Mouse (Mus musculus): ENCODE results near the gene Armh3. TPM values are rescaled to one million over a fixed set of nuclear protein-coding genes. Genes with fewer than 3 reads are reported as not detected.

The Armh3 gene
- total and polyA plus RNA-seq, 3 experiments, result 4.1 to 10.8 TPM; not detected in 1

DNA sequence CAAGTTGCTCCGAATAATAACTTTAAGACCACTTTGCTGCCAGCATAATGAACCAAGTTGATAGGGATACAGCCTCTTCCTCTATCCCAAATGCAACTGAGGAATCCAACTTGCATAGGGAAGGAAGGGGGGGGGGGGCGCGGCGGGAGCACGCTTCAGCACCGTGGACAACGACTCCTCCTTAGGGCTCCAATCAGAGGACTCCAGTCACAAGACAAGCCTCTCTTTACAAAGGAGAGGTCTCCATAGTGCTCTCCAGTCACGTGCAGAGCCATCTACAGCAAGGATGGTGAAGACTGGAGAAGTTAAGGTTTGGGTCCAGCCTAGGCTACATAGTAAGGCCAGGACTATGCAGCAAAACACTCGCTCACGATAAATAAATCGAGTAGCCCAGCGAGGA, 184.5 kb downstream of the Armh3 start (continued):
- TF ChIP-seq MYB (IDR thresholded peaks at IDR 0.05; ENCODE audit: low read depth, low read length) (no peak), EP300 (IDR thresholded peaks at IDR 0.05; ENCODE audit: low read depth in 1 of 2, low read length in 2 of 2) (no peak), MAFK (IDR thresholded peaks at IDR 0.05; ENCODE audit: borderline replicate concordance, low read depth, low read length) (no peak), POLR2A (IDR thresholded peaks at IDR 0.05; ENCODE audit: control insufficient read depth in 1 of 2, insufficient read depth in 1 of 2, low read depth in 1 of 2, low read length in 2 of 2, poor library complexity in 1 of 2) (no peak)

DNA sequence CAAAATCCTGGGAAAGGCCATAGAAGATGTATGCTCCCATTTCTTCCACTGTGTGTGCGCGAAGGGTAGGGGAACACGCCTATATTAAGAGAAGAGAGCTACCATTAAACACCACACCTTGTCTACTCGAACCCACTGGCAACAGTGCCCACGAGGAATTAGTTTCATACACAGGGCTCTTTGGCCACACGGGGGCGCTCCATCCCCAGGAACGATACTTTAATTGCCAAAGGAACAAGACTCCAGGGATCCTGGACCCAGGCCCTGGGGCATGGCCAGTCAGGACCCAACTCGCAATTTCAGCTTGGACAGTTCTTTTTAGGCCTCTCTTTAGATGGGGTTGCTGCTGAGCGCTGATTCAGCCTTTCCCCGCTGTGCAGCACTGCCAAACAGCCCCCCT, 185.0 kb downstream of the Armh3 start:
- H3K36me3 ChIP-seq (ENCODE audit: control insufficient read depth in 1 of 2, insufficient read depth in 2 of 2, low read length in 2 of 2), result no peaks in the 10 kb centered on the region
- no peaks in the 10 kb centered on the region for H3K9me3 ChIP-seq (replicated peaks; ENCODE audit: insufficient read depth, low read length)
- TF ChIP-seq SIN3A (IDR thresholded peaks at IDR 0.05; ENCODE audit: low read length) (no peak; the same call in 1 of the 2 replicates), RCOR1 (IDR thresholded peaks at IDR 0.05; ENCODE audit: low read depth, low read length) (no peak), MAX (IDR thresholded peaks at IDR 0.05; ENCODE audit: low read length) (no peak), POLR2AphosphoS5 (IDR thresholded peaks at IDR 0.05; ENCODE audit: borderline replicate concordance, low read depth, low read length) (no peak), TCF12 (IDR thresholded peaks at IDR 0.05; ENCODE audit: low read depth, low read length) (no peak), ZKSCAN1 (IDR thresholded peaks at IDR 0.05; ENCODE audit: low read depth, low read length) (no peak), MYB (IDR thresholded peaks at IDR 0.05; ENCODE audit: low read depth, low read length) (no peak), KAT2A (conservative IDR thresholded peaks at IDR 0.05; ENCODE audit: low read depth, low read length) (no peak), GABPA (IDR thresholded peaks at IDR 0.05; ENCODE audit: low read depth, low read length) (no peak), EP300 (IDR thresholded peaks at IDR 0.05; ENCODE audit: low read depth in 1 of 2, low read length in 2 of 2) (no peak), UBTF (IDR thresholded peaks at IDR 0.05; ENCODE audit: borderline replicate concordance, insufficient read depth, low read depth, low read length) (no peak), MAFK (IDR thresholded peaks at IDR 0.05; ENCODE audit: borderline replicate concordance, low read depth, low read length) (no peak), CTCF (IDR thresholded peaks at IDR 0.05 in 2 of 3, conservative IDR thresholded peaks at IDR 0.05 in 1 of 3; ENCODE audit: control insufficient read depth in 1 of 3, insufficient read depth in 1 of 3, low read depth in 2 of 3, low read length in 3 of 3, poor library complexity in 1 of 3, severe bottlenecking in 1 of 3) (peak; percentile 88 to 97 (median 95)), E2F4 (IDR thresholded peaks at IDR 0.05; ENCODE audit: borderline replicate concordance, low read depth, low read length) (no peak), MEF2A (IDR thresholded peaks at IDR 0.05; ENCODE audit: extremely low read depth, insufficient replicate concordance, low read depth, low read length, poor library complexity, severe bottlenecking) (no peak), ZNF384 (IDR thresholded peaks at IDR 0.05; ENCODE audit: low read depth, low read length) (no peak), NRF1 (IDR thresholded peaks at IDR 0.05; ENCODE audit: insufficient read depth, low read depth, low read length, poor library complexity, severe bottlenecking) (no peak), MAZ (IDR thresholded peaks at IDR 0.05; ENCODE audit: low read depth, low read length) (0 out of 2 replicates have a peak, but pooled peaks have one; percentile 15), TAL1 (IDR thresholded peaks at IDR 0.05; ENCODE audit: low read length) (no peak), BHLHE40 (IDR thresholded peaks at IDR 0.05; ENCODE audit: borderline replicate concordance, low read depth, low read length) (no peak), CHD1 (IDR thresholded peaks at IDR 0.05; ENCODE audit: low read depth, low read length) (no peak), JUND (IDR thresholded peaks at IDR 0.05; ENCODE audit: low read depth, low read length) (no peak), ZMIZ1 (IDR thresholded peaks at IDR 0.05; ENCODE audit: low read depth, low read length) (no peak), ETS1 (IDR thresholded peaks at IDR 0.05; ENCODE audit: low read depth, low read length) (no peak), ZC3H11A (IDR thresholded peaks at IDR 0.05; ENCODE audit: low read depth, low read length) (peak; percentile 65), RAD21 (IDR thresholded peaks at IDR 0.05; ENCODE audit: low read depth, low read length) (peak; percentile 86), ELF1 (IDR thresholded peaks at IDR 0.05; ENCODE audit: low read depth, low read length) (no peak), USF2 (IDR thresholded peaks at IDR 0.05; ENCODE audit: borderline replicate concordance in 1 of 2, insufficient read depth in 1 of 2, low read depth in 1 of 2, low read length in 2 of 2) (no peak), CHD2 (IDR thresholded peaks at IDR 0.05; ENCODE audit: low read length) (no peak), SMC3 (IDR thresholded peaks at IDR 0.05; ENCODE audit: low read depth, low read length) (peak; percentile 81), HCFC1 (IDR thresholded peaks at IDR 0.05; ENCODE audit: low read depth, low read length) (no peak), POLR2A (IDR thresholded peaks at IDR 0.05; ENCODE audit: control insufficient read depth in 1 of 2, insufficient read depth in 1 of 2, low read depth in 1 of 2, low read length in 2 of 2, poor library complexity in 1 of 2) (no peak), USF1 (IDR thresholded peaks at IDR 0.05; ENCODE audit: low read depth, low read length) (no peak)
- DNase-seq (ENCODE audit: low read depth, low spot score), result peak; percentile 81
- H3K27me3 ChIP-seq (ENCODE audit: control insufficient read depth in 1 of 2, insufficient read depth in 2 of 2, low read length in 2 of 2), result no peaks in the 10 kb centered on the region
- H3K9ac ChIP-seq (ENCODE audit: control insufficient read depth, low read depth, low read length, poor library complexity, severe bottlenecking), result no peak overlapping the region
- no peak overlapping the region for H3K4me3 ChIP-seq (ENCODE audit: control insufficient read depth in 1 of 2, insufficient read depth in 1 of 2, low read depth in 2 of 2, low read length in 2 of 2)
- peaks cover 0 to 5% of the 10 kb centered on the region in 2 experiments; a peak in 2 of 4 replicates for H3K4me1 ChIP-seq (ENCODE audit: control insufficient read depth in 1 of 2, insufficient read depth in 2 of 2, low read length in 2 of 2)
- no peaks in the 10 kb centered on the region for H3K79me2 ChIP-seq (ENCODE audit: control insufficient read depth, insufficient read depth, low read length, poor library complexity)
- H3K27ac ChIP-seq (ENCODE audit: control insufficient read depth, low read depth, low read length), result no peak overlapping the region

Data from MEL (cell line).